Comparison of ENCODE assay signal across 9 mouse cellular contexts in genomic region chr4:62605856-62606541, GRCm38 (mm10). TPM values are rescaled to one million over a fixed set of nuclear protein-coding genes. Genes with fewer than 3 reads are reported as not detected.
DNase-seq lines count a peak whose midpoint lies in the region; ATAC-seq and TF ChIP-seq lines count a peak whose summit lies in the region.
"Had no signal": no experiment of that assay in that cellular context is flagged by ENCODE, and none has a peak within 500 bp of the region (broad histone marks: within the 10 kb centered on the region; RNA-seq: fewer than 3 reads in every experiment).

No protein-coding gene starts in this region.

- DNase-seq in intestine, embryonic 14.5 days (ENCODE audit: low spot score), result no peak
- DNase-seq in cerebellum, adult 2 months, result peak; percentile 66 to 78
- no peak for DNase-seq in frontal cortex, postnatal 10 days (ENCODE audit: low spot score in 2 of 2)
- DNase-seq in thymus, postnatal 0 days (ENCODE audit: low spot score), result no peak
- DNase-seq: gastrocnemius, postnatal 36 days; thymus, postnatal 25 days had no signal

- no peaks in the 10 kb centered on the region for H3K27me3 ChIP-seq in intestine, embryonic 14.5 days (replicated peaks; ENCODE audit: control insufficient read depth, insufficient read depth, low read length)
- H3K27me3 ChIP-seq in intestine, embryonic 16.5 days (replicated peaks; ENCODE audit: control insufficient read depth, insufficient read depth, low read length), result no peaks in the 10 kb centered on the region
- H3K27me3 ChIP-seq in cerebellum, adult 2 months (ENCODE audit: control insufficient read depth, insufficient read depth, low read length), result no peaks in the 10 kb centered on the region
- no peaks in the 10 kb centered on the region for H3K27me3 ChIP-seq in hindbrain, embryonic 15.5 days

- no peak overlapping the region for H3K4me2 ChIP-seq in intestine, embryonic 14.5 days (ENCODE audit: low read length)
- no peak overlapping the region for H3K4me2 ChIP-seq in intestine, embryonic 16.5 days (ENCODE audit: low read depth, low read length)
- H3K4me2 ChIP-seq in hindbrain, embryonic 15.5 days, result no peak overlapping the region

- 86% methylated on average over 9 of the region's 9 CpGs for WGBS in intestine, embryonic 14.5 days
- WGBS in intestine, embryonic 16.5 days, result 85% methylated on average over 9 of the region's 9 CpGs
- WGBS in cerebellum, adult 2 months, result 40% methylated on average over 9 of the region's 9 CpGs
- WGBS in hindbrain, embryonic 15.5 days, result 84% methylated on average over 9 of the region's 9 CpGs

- no peak overlapping the region for H3K9ac ChIP-seq in intestine, embryonic 14.5 days (ENCODE audit: low read length)
- H3K9ac ChIP-seq in intestine, embryonic 16.5 days (ENCODE audit: low read depth, low read length), result no peak overlapping the region
- H3K9ac ChIP-seq in hindbrain, embryonic 15.5 days, result no peak overlapping the region

- TF ChIP-seq CTCF in cerebellum, adult 2 months (IDR thresholded peaks at IDR 0.05; ENCODE audit: borderline replicate concordance, insufficient read depth, low read depth, low read length), result no peak

- no peaks in the 10 kb centered on the region for H3K9me3 ChIP-seq in intestine, embryonic 14.5 days (ENCODE audit: control insufficient read depth, low read length)
- no peaks in the 10 kb centered on the region for H3K9me3 ChIP-seq in intestine, embryonic 16.5 days (ENCODE audit: control insufficient read depth, low read length)
- no peaks in the 10 kb centered on the region for H3K9me3 ChIP-seq in hindbrain, embryonic 15.5 days

- H3K4me3 ChIP-seq in intestine, embryonic 14.5 days (ENCODE audit: low read depth, low read length), result no peak overlapping the region
- H3K4me3 ChIP-seq in intestine, embryonic 16.5 days (ENCODE audit: low read length), result no peak overlapping the region
- H3K4me3 ChIP-seq in brown adipose tissue, adult 24 weeks (ENCODE audit: insufficient read depth, low read depth, low read length), result no peak overlapping the region
- H3K4me3 ChIP-seq in cerebellum, adult 2 months (replicated peaks; ENCODE audit: insufficient read depth, low read depth, low read length), result no peak overlapping the region
- no peak overlapping the region for H3K4me3 ChIP-seq in hindbrain, embryonic 15.5 days

- no peak for TF ChIP-seq POLR2A in cerebellum, adult 2 months (IDR thresholded peaks at IDR 0.05; ENCODE audit: borderline replicate concordance, insufficient read depth, low read length)

- no peak for ATAC-seq in intestine, embryonic 14.5 days (replicated peaks; ENCODE audit: low FRiP score, low TSS enrichment, low read depth)
- ATAC-seq in intestine, embryonic 16.5 days, result no peak
- no peak for ATAC-seq in hindbrain, embryonic 15.5 days (ENCODE audit: low FRiP score, low read depth)

- 0 out of 2 replicates have a peak overlapping the region, but pooled peaks have one; percentile 33 for H3K27ac ChIP-seq in intestine, embryonic 14.5 days (ENCODE audit: low read depth)
- no peak overlapping the region for H3K27ac ChIP-seq in intestine, embryonic 16.5 days (ENCODE audit: low read length)
- H3K27ac ChIP-seq in brown adipose tissue, adult 24 weeks (replicated peaks; ENCODE audit: low read depth, low read length), result peak overlapping the region; percentile 49; the same call in 1 of the 2 replicates
- H3K27ac ChIP-seq in cerebellum, adult 2 months (ENCODE audit: insufficient read depth, low read length), result peak overlapping the region; percentile 45
- peak overlapping the region; percentile 11; the same call in 1 of the 2 replicates for H3K27ac ChIP-seq in hindbrain, embryonic 15.5 days (replicated peaks)

- peaks cover 29% of the 10 kb centered on the region for H3K4me1 ChIP-seq in intestine, embryonic 14.5 days (replicated peaks; ENCODE audit: control insufficient read depth, insufficient read depth, low read length)
- H3K4me1 ChIP-seq in intestine, embryonic 16.5 days (ENCODE audit: control insufficient read depth, insufficient read depth, low read length), result peaks cover 6% of the 10 kb centered on the region
- peaks cover 19% of the 10 kb centered on the region; the same call in 1 of the 2 replicates for H3K4me1 ChIP-seq in brown adipose tissue, adult 24 weeks (ENCODE audit: control insufficient read depth, insufficient read depth, insufficient read length, low read length)
- H3K4me1 ChIP-seq in cerebellum, adult 2 months (ENCODE audit: control insufficient read depth, insufficient read depth, low read length), result peaks cover 45% of the 10 kb centered on the region
- H3K4me1 ChIP-seq in hindbrain, embryonic 15.5 days (replicated peaks), result peaks cover 38% of the 10 kb centered on the region

- no peaks in the 10 kb centered on the region for H3K36me3 ChIP-seq in intestine, embryonic 14.5 days (ENCODE audit: control insufficient read depth, insufficient read depth, low read length)
- H3K36me3 ChIP-seq in intestine, embryonic 16.5 days (ENCODE audit: control insufficient read depth, insufficient read depth, low read length), result no peaks in the 10 kb centered on the region
- H3K36me3 ChIP-seq in hindbrain, embryonic 15.5 days, result no peaks in the 10 kb centered on the region

RNA-seq across cellular contexts. Expression of gene Rgs3, which starts 46.4 kb away (rescaled TPM):
- polyA plus RNA-seq in intestine, embryonic 14.5 days (2014; fragmentation: Nextera tagmentation; extraction: Ambion mirVana), result 35.0 and 35.7 TPM in 2 replicates
- polyA plus RNA-seq in intestine, embryonic 16.5 days (2015; fragmentation: Nextera tagmentation; extraction: Ambion mirVana), result 46.0 and 47.6 TPM in 2 replicates
- 49.5 and 102 TPM in 2 replicates for polyA plus RNA-seq in brown adipose tissue, adult 24 weeks (2012; ENCODE audit: insufficient read depth, insufficient read length, missing spikeins)
- 92.7 and 97.5 TPM in 2 replicates for polyA plus RNA-seq in cerebellum, adult 2 months (2012; rRNA removed)
- 63.5 and 69.3 TPM in 2 replicates for polyA plus RNA-seq in hindbrain, embryonic 15.5 days (2015; fragmentation: Nextera tagmentation; extraction: Ambion mirVana)
- 14.7 and 18.0 TPM in 2 replicates for polyA plus RNA-seq in thymus, postnatal 0 days (2015; fragmentation: Nextera tagmentation; extraction: Ambion mirVana)

Comparison
In these comparisons a context has a peak if more than half of its experiments do, and no peak if none do; other contexts are left out.
1. DNase-seq: peak in cerebellum, adult 2 months (2 of 2); none in intestine, embryonic 14.5 days (single experiment), frontal cortex, postnatal 10 days (0 of 2) and thymus, postnatal 0 days (single experiment).